In the genomic region with DNA sequence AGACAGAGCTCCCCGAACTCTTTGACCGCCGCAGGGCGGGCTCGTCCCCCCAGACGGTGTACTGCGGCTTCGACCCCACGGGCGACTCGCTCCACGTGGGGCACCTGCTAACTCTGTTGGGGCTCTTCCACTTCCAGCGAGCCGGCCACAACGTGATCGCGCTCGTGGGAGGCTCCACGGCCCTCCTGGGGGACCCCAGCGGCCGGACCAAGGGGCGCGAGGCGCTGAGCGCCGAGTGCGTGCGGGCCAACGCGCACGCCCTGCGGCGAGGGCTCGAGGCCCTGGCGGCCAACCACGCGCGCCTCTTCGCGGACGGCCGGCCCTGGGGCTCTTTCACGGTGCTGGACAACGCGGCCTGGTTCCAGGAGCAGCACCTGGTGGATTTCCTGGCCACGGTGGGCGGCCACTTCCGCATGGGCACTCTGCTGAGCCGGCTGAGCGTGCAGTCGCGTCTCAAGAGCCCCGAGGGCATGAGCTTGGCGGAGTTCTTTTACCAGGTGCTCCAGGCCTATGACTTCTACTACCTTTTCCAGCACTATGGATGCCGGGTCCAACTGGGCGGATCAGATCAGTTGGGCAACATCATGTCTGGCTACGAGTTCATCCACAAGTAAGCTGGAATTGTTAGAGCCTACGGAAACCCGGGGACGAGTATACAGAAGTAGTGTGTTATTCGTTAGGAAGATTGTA, we compare ENCODE assay signal across 8 mouse cellular contexts. TPM values are rescaled to one million over a fixed set of nuclear protein-coding genes. Genes with fewer than 3 reads are reported as not detected.
DNase-seq lines count a peak whose midpoint lies in the region; ATAC-seq lines count a peak whose summit lies in the region.

No protein-coding gene starts in this region.

- WGBS in limb, embryonic 13.5 days: under 1% methylated on average over 60 of the region's 61 CpGs
- WGBS in midbrain, embryonic 13.5 days: under 1% methylated on average over 61 of the region's 61 CpGs

- H3K4me2 ChIP-seq in limb, embryonic 13.5 days (replicated peaks): peak overlapping the region; percentile 80
- peak overlapping the region; percentile 83 for H3K4me2 ChIP-seq in midbrain, embryonic 13.5 days (replicated peaks)

- no peaks in the 10 kb centered on the region for H3K9me3 ChIP-seq in limb, embryonic 13.5 days
- no peaks in the 10 kb centered on the region for H3K9me3 ChIP-seq in midbrain, embryonic 13.5 days

- ATAC-seq in inflammation-experienced regulatory T-cells, adult 6 months: peak; percentile 15
- ATAC-seq in limb, embryonic 13.5 days (ENCODE audit: low FRiP score, low read depth): peak; percentile 59
- ATAC-seq in midbrain, embryonic 13.5 days: peak; percentile 81

- peaks cover 21% of the 10 kb centered on the region for H3K36me3 ChIP-seq in limb, embryonic 13.5 days
- H3K36me3 ChIP-seq in midbrain, embryonic 13.5 days: peaks cover 14% of the 10 kb centered on the region

- H3K27me3 ChIP-seq in limb, embryonic 13.5 days: no peaks in the 10 kb centered on the region
- H3K27me3 ChIP-seq in midbrain, embryonic 13.5 days: no peaks in the 10 kb centered on the region

- H3K27ac ChIP-seq in limb, embryonic 13.5 days: peak overlapping the region; percentile 93
- peak overlapping the region; percentile 88 for H3K27ac ChIP-seq in midbrain, embryonic 13.5 days

- DNase-seq in urinary bladder, postnatal 14 days (ENCODE audit: low spot score): peak; percentile 52
- DNase-seq in urinary bladder, adult 2 months (ENCODE audit: low spot score): no peak
- DNase-seq in cerebellum, postnatal 25 days: peak; percentile 68 to 72
- peak; percentile 4 to 6 for DNase-seq in gastrocnemius, adult 8-10 months (ENCODE audit: low spot score in 2 of 2)
- peak; percentile 7 to 20 for DNase-seq in spleen, postnatal 14 days (ENCODE audit: low spot score in 2 of 2)

- peak overlapping the region; percentile 92 for H3K4me3 ChIP-seq in limb, embryonic 13.5 days
- peak overlapping the region; percentile 69 for H3K4me3 ChIP-seq in midbrain, embryonic 13.5 days (replicated peaks)

- peaks cover 14% of the 10 kb centered on the region for H3K4me1 ChIP-seq in limb, embryonic 13.5 days
- H3K4me1 ChIP-seq in midbrain, embryonic 13.5 days (replicated peaks): peaks cover 24% of the 10 kb centered on the region

- peak overlapping the region; percentile 90 for H3K9ac ChIP-seq in limb, embryonic 13.5 days
- H3K9ac ChIP-seq in midbrain, embryonic 13.5 days (replicated peaks): peak overlapping the region; percentile 82

RNA-seq across cellular contexts. Expression of gene Yars2, which starts 0.5 kb away (rescaled TPM):
- 15.0 and 19.2 TPM in 2 replicates for polyA plus RNA-seq in urinary bladder, adult 2 months (2012; rRNA removed)
- 10 to 100 TPM; 16.5 to 18.6 (median 17.7) TPM for total RNA-seq in gastrocnemius, adult 8-10 months (2022)
- 1 to 10 TPM; 3.4 to 6.5 (median 5.0) TPM for polyA plus RNA-seq in inflammation-experienced regulatory T-cells, adult 6 months (2017; shearing (Covaris generic))
- 35.8 and 36.1 TPM in 2 replicates for polyA plus RNA-seq in limb, embryonic 13.5 days (2015; fragmentation: Nextera tagmentation; extraction: Ambion mirVana)
- polyA plus RNA-seq in midbrain, embryonic 13.5 days (2015; fragmentation: Nextera tagmentation; extraction: Ambion mirVana): 26.5 and 26.8 TPM in 2 replicates

RNA-seq across cellular contexts. Expression of gene Dnm1l, which starts 55.5 kb away (rescaled TPM):
- 45.5 and 48.1 TPM in 2 replicates for polyA plus RNA-seq in urinary bladder, adult 2 months (2012; rRNA removed)
- total RNA-seq in gastrocnemius, adult 8-10 months (2022): 10 to 100 TPM; 49.6 to 58.6 (median 55.3) TPM
- polyA plus RNA-seq in inflammation-experienced regulatory T-cells, adult 6 months (2017; shearing (Covaris generic)): 10 to 100 TPM; 50.9 to 64.8 (median 53.6) TPM
- polyA plus RNA-seq in limb, embryonic 13.5 days (2015; fragmentation: Nextera tagmentation; extraction: Ambion mirVana): 54.5 and 58.2 TPM in 2 replicates
- 86.7 and 100 TPM in 2 replicates for polyA plus RNA-seq in midbrain, embryonic 13.5 days (2015; fragmentation: Nextera tagmentation; extraction: Ambion mirVana)

Comparison
In these comparisons a context has a peak if more than half of its experiments do, and no peak if none do; other contexts are left out.
1. ATAC-seq: peak in every context shown above with its lines; median percentile 81 in midbrain, embryonic 13.5 days; 59 in limb, embryonic 13.5 days; 15 in inflammation-experienced regulatory T-cells, adult 6 months.